Mouse (Mus musculus) embryonic facial prominence, embryonic 14.5 days (tissue): ENCODE results near the gene Sema4d. TPM values are rescaled to one million over a fixed set of nuclear protein-coding genes. Genes with fewer than 3 reads are reported as not detected.
A peak's percentile ranks its signal among the peaks of the same experiment; 100 is the strongest.

Experiments
- ATAC-seq: fragments of 200-750 bp; cut with Nextera tagmentation; 2 replicates; pipeline ENCODE4 v1.8.0; 2017; ENCODE audit warnings: low read depth, moderate number of reproducible peaks, moderate TSS enrichment
- DNase-seq: peaks from one replicate; pipeline ENCODE4 v3.0.0-alpha.2; 2015; ENCODE audit warnings: low spot score
- H3K27ac ChIP-seq: fragments of 300-500 bp; sonication (generic); replicated peaks from 2 replicates; pipeline ENCODE4 v1.5.1; 2014; ENCODE audit warnings: low read depth, mild to moderate bottlenecking, low read length, moderate library complexity
- H3K27me3 ChIP-seq: fragments of 300-500 bp; sonication (generic); replicated peaks from 2 replicates; pipeline ENCODE4 v1.6.1; 2014; ENCODE audit warnings: low read length; ENCODE audit not compliant: control insufficient read depth, insufficient read depth
- H3K36me3 ChIP-seq: fragments of 300-500 bp; sonication (generic); 2 replicates; pipeline ENCODE4 v1.6.1; 2014; ENCODE audit warnings: low read length, mixed read lengths; ENCODE audit not compliant: control insufficient read depth, insufficient read depth
- H3K4me1 ChIP-seq: fragments of 300-500 bp; sonication (generic); 2 replicates; pipeline ENCODE4 v1.6.1; 2014; ENCODE audit warnings: antibody characterized with exemption, low read length; ENCODE audit not compliant: control insufficient read depth, insufficient read depth
- H3K4me2 ChIP-seq: fragments of 300-500 bp; sonication (generic); 2 replicates; pipeline ENCODE4 v1.6.1; 2014; ENCODE audit warnings: low read depth, mild to moderate bottlenecking, low read length, moderate library complexity, mixed read lengths
- H3K4me3 ChIP-seq: fragments of 300-500 bp; sonication (generic); 2 replicates; pipeline ENCODE4 v1.5.1; 2014; ENCODE audit warnings: low read depth, mild to moderate bottlenecking, low read length
- H3K9ac ChIP-seq: fragments of 300-500 bp; sonication (generic); 2 replicates; pipeline ENCODE4 v1.6.1; 2014; ENCODE audit warnings: low read depth, mild to moderate bottlenecking, low read length, moderate library complexity, mixed read lengths
- H3K9me3 ChIP-seq: fragments of 300-500 bp; sonication (generic); 2 replicates; pipeline ENCODE4 v1.6.1; 2016; ENCODE audit warnings: low read length; ENCODE audit not compliant: control insufficient read depth
- WGBS: fragments of 180-500 bp; shearing (Covaris S2); extraction: QIAGEN DNeasy Blood & Tissue Kit; methylation state at CpG from one replicate; pipeline ENCODE4 v1.1.7; 2014; 5-methylcytosine and 5-hydroxymethylcytosine counted together
- polyA plus RNA-seq: library from polyadenylated mRNA; unstranded; fragments of >200 nt; fragmentation: Nextera tagmentation; extraction: Ambion mirVana; gene quantifications from 2 replicates; pipeline ENCODE4 v1.2.1, GENCODE M21; 2014

Gene Sema4d
- polyA plus RNA-seq, 1 experiment from 2014 or later, result 11.7 TPM

DNA sequence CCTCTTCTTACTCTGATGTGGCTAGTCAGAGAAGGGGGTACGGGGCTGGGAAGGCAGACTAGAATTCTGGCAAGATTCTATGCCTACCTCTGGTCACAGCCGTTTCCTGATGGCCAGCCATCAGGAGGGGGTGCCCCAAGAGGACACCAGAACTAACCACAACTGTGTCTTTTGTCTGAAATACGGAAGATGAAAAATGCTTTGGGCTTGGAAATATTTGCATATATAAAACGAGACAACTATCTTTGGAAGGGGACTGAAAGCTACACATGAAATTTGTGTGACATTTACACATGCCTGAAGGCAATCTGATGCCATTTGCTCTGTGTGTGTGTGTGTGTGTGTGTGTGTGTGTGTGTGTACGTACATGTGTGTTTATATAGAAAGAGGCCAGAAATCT, 89.7 kb downstream of the Sema4d start:
- 76% methylated on average over 5 of the region's 5 CpGs for WGBS
- H3K36me3 ChIP-seq, result peaks cover 15% of the 10 kb centered on the region; the same call in 1 of the 2 replicates
- ATAC-seq (no peak), DNase-seq (no peak)
- no peaks in the 10 kb centered on the region for H3K4me1 ChIP-seq
- no peak overlapping the region for H3K27ac ChIP-seq
- no peak overlapping the region for H3K9ac ChIP-seq
- H3K9me3 ChIP-seq, result no peaks in the 10 kb centered on the region
- H3K27me3 ChIP-seq, result no peaks in the 10 kb centered on the region
- H3K4me2 ChIP-seq, result no peak overlapping the region
- H3K4me3 ChIP-seq, result no peak overlapping the region

DNA sequence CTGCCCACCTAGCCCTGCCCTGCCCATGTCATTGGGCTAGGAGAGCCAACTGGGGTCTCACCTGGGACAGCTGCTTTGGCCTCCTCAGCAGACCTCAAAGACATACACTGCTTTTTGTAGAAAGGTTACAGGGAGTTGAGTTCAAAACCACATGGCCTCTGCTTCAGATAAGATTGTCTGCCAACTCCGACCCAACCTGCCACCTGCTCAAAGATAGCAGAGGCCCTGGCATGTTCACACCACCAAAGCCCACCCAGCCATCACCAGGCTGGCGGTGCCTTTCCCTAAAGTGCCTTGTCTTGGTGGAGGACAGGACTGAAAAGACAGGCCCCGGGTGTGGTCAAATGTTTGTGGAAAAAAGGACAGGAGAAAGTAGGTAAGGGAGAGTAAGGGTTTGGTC, 95.2 kb downstream of the Sema4d start:
- H3K36me3 ChIP-seq, result peaks cover 10% of the 10 kb centered on the region; the same call in 1 of the 2 replicates
- no peaks in the 10 kb centered on the region for H3K9me3 ChIP-seq
- H3K9ac ChIP-seq, result no peak overlapping the region
- no peak overlapping the region for H3K27ac ChIP-seq
- H3K4me1 ChIP-seq, result no peaks in the 10 kb centered on the region
- no peak overlapping the region for H3K4me3 ChIP-seq
- no peak overlapping the region for H3K4me2 ChIP-seq
- 88% methylated on average over 3 of the region's 3 CpGs for WGBS
- DNase-seq (no peak), ATAC-seq (no peak)
- H3K27me3 ChIP-seq, result no peaks in the 10 kb centered on the region

DNA sequence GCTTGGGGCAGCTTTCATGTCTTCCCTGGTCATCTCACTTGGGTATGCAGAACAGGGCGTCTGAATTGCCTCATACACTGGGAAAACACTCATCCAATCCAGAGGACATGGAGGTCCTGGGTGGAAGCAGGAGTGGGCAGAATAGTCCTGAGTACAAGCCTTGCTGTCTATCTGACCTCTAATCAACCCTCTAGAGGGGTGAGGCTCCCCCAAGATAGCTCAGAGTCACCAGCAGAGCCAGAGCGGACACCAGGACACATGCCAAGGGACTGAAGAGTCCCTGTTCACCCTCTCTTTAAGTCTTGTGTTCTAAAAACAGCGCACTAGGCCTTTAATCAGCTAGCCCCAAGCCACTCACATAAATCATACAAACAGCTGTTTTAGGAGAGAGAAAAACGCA, 95.7 kb downstream of the Sema4d start:
- H3K9ac ChIP-seq, result no peak overlapping the region
- no peak overlapping the region for H3K27ac ChIP-seq
- peak; percentile 34 for DNase-seq
- H3K4me3 ChIP-seq, result no peak overlapping the region
- no peaks in the 10 kb centered on the region for H3K27me3 ChIP-seq
- no peaks in the 10 kb centered on the region for H3K9me3 ChIP-seq
- H3K4me1 ChIP-seq, result no peaks in the 10 kb centered on the region
- H3K4me2 ChIP-seq, result no peak overlapping the region
- 75% methylated on average over 4 of the region's 4 CpGs for WGBS
- ATAC-seq, result peak; percentile 15; the same call in 1 of the 2 replicates
- peaks cover 7% of the 10 kb centered on the region; the same call in 1 of the 2 replicates for H3K36me3 ChIP-seq

DNA sequence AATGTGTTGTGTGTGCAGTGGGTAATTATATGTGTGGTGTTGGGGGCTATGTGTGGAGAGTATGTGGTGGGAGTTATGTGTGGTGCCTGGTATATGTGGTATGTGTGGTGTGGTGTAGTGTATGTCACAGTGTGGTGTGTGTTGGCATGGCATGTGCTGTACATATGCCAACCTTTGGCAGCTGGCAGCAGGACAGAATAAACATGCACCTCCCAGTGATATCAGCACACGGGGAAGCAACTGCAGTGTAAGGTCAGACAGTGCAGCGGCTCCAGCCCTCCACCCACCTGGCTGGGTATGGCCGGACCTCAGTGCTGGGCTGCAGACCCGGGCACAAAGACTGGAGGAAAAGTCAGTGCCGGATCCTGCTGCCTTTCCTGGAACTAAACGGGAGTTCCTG, 96.1 kb downstream of the Sema4d start:
- no peak overlapping the region for H3K27ac ChIP-seq
- H3K9ac ChIP-seq, result no peak overlapping the region
- DNase-seq (no peak), ATAC-seq (no peak)
- no peaks in the 10 kb centered on the region for H3K27me3 ChIP-seq
- no peak overlapping the region for H3K4me2 ChIP-seq
- no peak overlapping the region for H3K4me3 ChIP-seq
- H3K9me3 ChIP-seq, result no peaks in the 10 kb centered on the region
- peaks cover 3% of the 10 kb centered on the region; the same call in 1 of the 2 replicates for H3K36me3 ChIP-seq
- WGBS, result 83% methylated on average over 6 of the region's 6 CpGs
- H3K4me1 ChIP-seq, result no peaks in the 10 kb centered on the region

DNA sequence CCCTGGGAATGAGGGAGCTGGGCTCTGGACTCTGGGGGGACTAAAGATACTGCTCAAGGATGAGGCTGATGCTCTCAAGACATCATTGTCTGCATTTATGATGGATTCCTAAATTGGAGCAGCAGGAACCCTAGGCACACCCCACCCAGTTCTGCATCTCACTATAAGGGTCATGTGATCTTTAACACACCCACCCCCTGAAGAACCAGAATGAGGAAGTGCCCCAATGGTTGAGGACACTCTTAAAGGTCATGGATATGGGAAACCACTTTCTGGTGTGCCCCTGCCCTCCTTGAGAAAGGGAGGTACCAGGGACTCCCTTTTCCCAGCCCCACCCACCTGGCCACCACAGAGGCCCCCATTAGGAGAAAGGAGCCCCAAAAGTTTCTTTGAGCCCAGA, 97.1 kb downstream of the Sema4d start:
- ATAC-seq, result no peak
- DNase-seq, result no peak
- no peak overlapping the region for H3K9ac ChIP-seq
- H3K4me3 ChIP-seq, result no peak overlapping the region
- H3K36me3 ChIP-seq, result no peaks in the 10 kb centered on the region
- no peaks in the 10 kb centered on the region for H3K4me1 ChIP-seq
- no peaks in the 10 kb centered on the region for H3K27me3 ChIP-seq
- no peaks in the 10 kb centered on the region for H3K9me3 ChIP-seq
- no peak overlapping the region for H3K27ac ChIP-seq
- no peak overlapping the region for H3K4me2 ChIP-seq

DNA sequence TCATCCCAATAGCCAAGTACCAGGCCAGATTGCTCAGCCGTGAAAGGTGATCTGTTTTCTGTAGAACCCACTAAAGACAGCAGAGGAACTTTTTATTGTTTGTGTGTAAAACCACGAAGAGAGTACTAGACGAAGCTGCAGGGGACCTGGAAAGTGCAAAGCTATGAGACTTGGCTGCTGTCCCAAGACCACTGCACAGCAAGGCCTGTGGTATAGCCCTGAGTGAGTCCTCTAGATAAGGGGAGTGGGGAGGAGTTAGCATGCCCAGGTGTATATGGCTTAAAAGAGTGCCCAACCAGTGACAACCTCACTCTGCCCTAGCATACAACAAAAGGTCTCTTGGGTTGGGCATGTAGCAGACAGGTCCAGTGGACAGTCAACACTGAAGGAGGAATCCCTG, 104.9 kb downstream of the Sema4d start:
- H3K4me3 ChIP-seq, result no peak overlapping the region
- ATAC-seq (no peak), DNase-seq (no peak)
- H3K36me3 ChIP-seq, result peaks cover 47% of the 10 kb centered on the region
- WGBS, result 58% methylated on average over 3 of the region's 3 CpGs
- no peaks in the 10 kb centered on the region for H3K9me3 ChIP-seq
- no peak overlapping the region for H3K4me2 ChIP-seq
- H3K27me3 ChIP-seq, result no peaks in the 10 kb centered on the region
- no peak overlapping the region for H3K9ac ChIP-seq
- no peak overlapping the region for H3K27ac ChIP-seq
- no peaks in the 10 kb centered on the region for H3K4me1 ChIP-seq

DNA sequence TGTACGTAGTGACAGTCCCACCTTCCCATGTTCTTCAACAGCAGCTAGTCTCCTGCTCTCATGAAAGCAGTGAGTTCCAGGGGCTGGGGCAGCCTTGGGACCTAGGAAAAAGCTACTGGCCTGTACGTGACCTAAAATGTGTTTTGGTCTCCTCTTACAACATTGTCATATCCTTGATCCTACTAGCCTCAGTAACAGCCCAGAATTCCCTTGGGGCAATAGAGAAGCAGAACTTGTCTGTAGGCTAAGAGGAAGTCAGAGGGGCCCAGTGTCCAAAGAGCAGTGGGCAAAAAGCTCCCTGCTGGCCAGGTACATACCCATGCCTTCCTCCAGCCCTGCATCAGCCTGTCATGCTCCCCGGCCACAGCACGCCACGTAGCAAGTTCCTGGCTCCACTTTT, 106.6 kb downstream of the Sema4d start:
- peaks cover 64% of the 10 kb centered on the region for H3K36me3 ChIP-seq
- H3K27ac ChIP-seq, result no peak overlapping the region
- no peak overlapping the region for H3K4me2 ChIP-seq
- DNase-seq (no peak), ATAC-seq (no peak)
- H3K27me3 ChIP-seq, result no peaks in the 10 kb centered on the region
- H3K9ac ChIP-seq, result no peak overlapping the region
- 94% methylated on average over 5 of the region's 5 CpGs for WGBS
- no peak overlapping the region for H3K4me3 ChIP-seq
- H3K4me1 ChIP-seq, result no peaks in the 10 kb centered on the region
- H3K9me3 ChIP-seq, result no peaks in the 10 kb centered on the region

DNA sequence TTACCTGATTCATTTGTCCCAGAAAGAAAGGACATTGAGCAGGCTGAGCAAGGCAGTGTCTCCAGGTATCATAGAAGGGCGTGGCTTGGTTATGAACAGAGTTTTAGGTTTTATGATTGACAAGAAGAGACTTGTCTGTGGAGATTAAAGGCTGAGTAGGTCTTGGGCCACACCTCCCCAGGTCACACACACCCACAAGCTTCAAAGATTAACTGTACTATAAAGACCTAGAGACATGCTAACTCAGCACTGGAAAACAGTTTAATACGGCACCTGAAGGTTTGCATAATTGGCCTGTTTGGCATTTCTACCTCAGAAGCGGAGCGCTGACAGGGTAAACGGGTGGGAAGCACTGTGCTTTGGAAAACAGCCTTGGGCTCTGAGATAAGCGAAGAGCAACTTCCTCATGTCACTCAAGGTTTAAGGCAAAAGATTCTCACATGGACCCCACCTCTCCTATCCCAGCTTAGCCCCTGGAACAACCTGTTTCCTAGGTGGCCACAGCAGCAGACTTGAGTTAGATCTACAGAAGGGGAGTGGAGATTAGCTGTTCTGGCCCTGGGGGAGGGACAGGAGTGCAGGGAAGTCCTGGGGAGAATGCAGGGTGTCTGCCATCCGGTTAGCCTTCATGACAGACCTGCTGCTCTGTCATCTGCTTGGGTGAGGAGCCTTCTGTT, 108.1 kb downstream of the Sema4d start:
- H3K4me1 ChIP-seq, result no peaks in the 10 kb centered on the region
- H3K4me3 ChIP-seq, result no peak overlapping the region
- peaks cover 79% of the 10 kb centered on the region for H3K36me3 ChIP-seq
- H3K27ac ChIP-seq, result no peak overlapping the region
- no peak overlapping the region for H3K9ac ChIP-seq
- WGBS, result 82% methylated on average over 7 of the region's 7 CpGs
- no peak overlapping the region for H3K4me2 ChIP-seq
- no peaks in the 10 kb centered on the region for H3K27me3 ChIP-seq
- DNase-seq, result peak; percentile 39
- peak; percentile 36; the same call in 1 of the 2 replicates for ATAC-seq
- H3K9me3 ChIP-seq, result no peaks in the 10 kb centered on the region

DNA sequence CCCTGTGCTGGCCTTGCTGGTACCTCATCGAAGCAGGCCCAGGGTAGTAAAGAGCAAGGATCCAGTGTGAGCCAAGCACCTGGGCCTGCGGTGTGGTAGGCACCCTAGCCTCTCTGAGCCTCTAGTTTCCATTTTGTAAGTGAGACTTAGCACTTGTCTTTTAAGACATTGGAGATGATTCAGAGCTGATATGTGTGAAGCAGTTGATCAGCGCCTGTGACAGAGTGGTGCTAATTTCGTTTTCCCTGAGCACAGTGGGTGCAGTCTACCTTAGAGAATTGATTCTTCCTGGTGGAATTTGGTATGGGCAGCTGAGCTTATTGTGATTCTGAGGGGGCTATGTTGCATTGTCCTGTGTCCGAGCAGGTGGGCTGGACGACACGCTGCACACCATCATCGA, 111.9 kb downstream of the Sema4d start:
- WGBS, result 96% methylated on average over 8 of the region's 8 CpGs
- no peak for DNase-seq
- Histone ChIP-seq H3K9me3 (no peaks in the 10 kb centered on the region), H3K9ac (no peak overlapping the region), H3K27ac (no peak overlapping the region), H3K4me3 (no peak overlapping the region), H3K36me3 (peaks cover 100% of the 10 kb centered on the region), H3K4me1 (no peaks in the 10 kb centered on the region), H3K4me2 (no peak overlapping the region), H3K27me3 (no peaks in the 10 kb centered on the region)
- no peak for ATAC-seq
